Mouse (Mus musculus) E14TG2a.4 (cell line): ENCODE measurements around the gene Ppp1r18.

Source experiments
- H3K27me3 ChIP-seq: 2 replicates; pipeline ENCODE4 v1.6.1; 2014; ENCODE audit warnings: low read length, control low read depth; ENCODE audit not compliant: insufficient read depth
- H3K36me3 ChIP-seq: 2 replicates; pipeline ENCODE4 v1.6.1; 2014; ENCODE audit warnings: low read length, control low read depth; ENCODE audit not compliant: insufficient read depth
- H3K4me1 ChIP-seq: replicated peaks from 2 replicates; pipeline ENCODE4 v1.6.1; 2014; ENCODE audit warnings: low read depth, low read length, control low read depth
- H3K4me3 ChIP-seq: replicated peaks from 2 replicates; pipeline ENCODE4 v1.5.1; 2014; ENCODE audit warnings: mild to moderate bottlenecking, low read length
- H3K9me3 ChIP-seq: 2 replicates; pipeline ENCODE4 v1.6.1; 2014; ENCODE audit warnings: low read length, control low read depth
- CTCF ChIP-seq: conservative IDR thresholded peaks from 2 replicates; pipeline ENCODE4 v1.5.1; 2014; ENCODE audit warnings: low read length
- NANOG ChIP-seq: IDR thresholded peaks from 2 replicates; pipeline ENCODE4 v1.6.1; 2014; ENCODE audit warnings: borderline replicate concordance, low read length, mixed read lengths
- POU5F1 ChIP-seq: IDR thresholded peaks from 2 replicates; pipeline ENCODE4 v1.6.1; 2014; ENCODE audit warnings: low read length, borderline replicate concordance

Gene Ppp1r18

DNA sequence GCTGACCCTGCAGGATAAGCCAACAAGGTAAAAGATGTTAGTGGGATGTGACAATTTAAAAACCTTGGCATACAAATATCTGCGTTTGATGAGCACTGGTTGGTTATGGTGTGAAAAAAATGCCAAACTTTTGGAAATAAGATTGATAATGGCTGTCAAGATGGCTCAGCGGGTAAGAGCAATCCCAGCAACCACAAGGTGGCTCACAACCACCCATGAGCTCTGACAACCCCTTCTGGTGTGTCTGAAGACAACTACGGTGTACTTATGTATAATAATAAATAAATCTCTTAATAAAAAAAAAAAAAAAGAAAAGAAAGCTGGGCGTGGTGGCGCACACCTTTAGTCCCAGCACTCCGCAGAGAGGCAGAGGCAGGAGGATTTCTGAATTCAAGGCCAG lies 49.6 kb downstream of the Ppp1r18 start:
- Histone ChIP-seq H3K36me3 (peaks cover 67% of the 10 kb centered on the region), H3K4me1 (peaks cover 51% of the 10 kb centered on the region), H3K4me3 (peak overlapping the region; percentile 99), H3K9me3 (no peaks in the 10 kb centered on the region), H3K27me3 (no peaks in the 10 kb centered on the region)
- TF ChIP-seq NANOG (no peak), POU5F1 (no peak), CTCF (no peak)

GRCm38 (mm10) chr17:35915538-35916296 lies 50.3 kb downstream of the Ppp1r18 start:
- no peaks in the 10 kb centered on the region for H3K27me3 ChIP-seq
- TF ChIP-seq CTCF, result no peak; the same call in 1 of the 2 replicates
- TF ChIP-seq POU5F1, result no peak
- no peak for TF ChIP-seq NANOG
- H3K36me3 ChIP-seq, result peaks cover 70% of the 10 kb centered on the region
- H3K4me3 ChIP-seq, result peak overlapping the region; percentile 99
- H3K4me1 ChIP-seq, result peaks cover 56% of the 10 kb centered on the region
- H3K9me3 ChIP-seq, result no peaks in the 10 kb centered on the region

- Histone ChIP-seq H3K36me3 (peaks cover 69% of the 10 kb centered on the region), H3K27me3 (no peaks in the 10 kb centered on the region), H3K4me1 (peaks cover 56% of the 10 kb centered on the region), H3K4me3 (peak within 1 kb of the TSS; percentile 99), H3K9me3 (no peaks in the 10 kb centered on the region)
- no peak for TF ChIP-seq NANOG
- 0 out of 2 replicates have a peak, but pooled peaks have one; percentile 13 for TF ChIP-seq CTCF
Observed at GRCm38 (mm10) chr17:35916297-35917142, 51.1 kb downstream of the Ppp1r18 start, which contains the start of the genes Mrps18b and Ppp1r10. Gene Mrps18b, minus strand, starts transcription at chr17:35916389. Gene Ppp1r10, plus strand, starts transcription at chr17:35916434.

- Histone ChIP-seq H3K4me3 (peak overlapping the region; percentile 99), H3K4me1 (peaks cover 58% of the 10 kb centered on the region), H3K9me3 (no peaks in the 10 kb centered on the region), H3K27me3 (no peaks in the 10 kb centered on the region), H3K36me3 (peaks cover 69% of the 10 kb centered on the region)
- TF ChIP-seq NANOG, result no peak
- TF ChIP-seq CTCF, result no peak
- no peak for TF ChIP-seq POU5F1
Observed at GRCm38 (mm10) chr17:35917143-35917462, 51.7 kb downstream of the Ppp1r18 start.

DNA sequence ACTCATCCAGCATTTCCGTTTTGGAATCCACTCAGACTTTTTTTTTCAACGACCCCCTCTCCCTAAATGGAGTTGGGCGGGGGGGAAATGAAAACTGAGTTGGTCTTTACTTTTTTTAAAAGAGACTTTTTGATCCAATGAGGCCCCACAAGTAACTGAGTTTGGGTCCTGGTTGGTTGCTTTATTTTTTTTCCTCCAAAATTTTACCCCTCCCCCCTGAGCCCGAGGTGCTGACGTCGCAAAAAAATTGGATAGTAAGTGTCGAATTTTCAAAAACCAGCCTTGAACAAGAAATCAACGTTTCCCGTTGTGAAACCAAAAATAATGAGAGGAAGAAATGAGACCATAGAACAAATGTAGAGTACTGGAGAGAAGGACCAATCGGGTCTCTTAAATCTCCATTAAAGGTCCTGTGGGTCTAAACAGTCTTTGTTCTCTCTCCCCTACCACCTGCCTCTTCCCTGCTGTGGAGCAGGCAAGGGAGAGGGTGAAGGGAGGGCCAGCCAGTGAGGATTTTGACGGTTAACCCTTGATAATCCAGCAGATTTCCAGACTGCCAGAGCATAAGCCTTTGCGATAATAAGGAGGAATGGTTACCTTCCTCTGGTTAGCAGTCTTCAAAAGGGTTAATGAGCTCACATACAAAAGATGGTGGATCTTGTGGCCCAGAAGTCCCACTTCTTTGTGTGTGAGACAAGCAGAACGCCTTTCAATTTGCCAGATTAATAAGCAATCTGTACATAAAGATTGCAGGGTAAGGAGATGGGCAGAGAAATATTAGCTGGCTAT lies 52.3 kb downstream of the Ppp1r18 start:
- TF ChIP-seq NANOG, result no peak
- Histone ChIP-seq H3K36me3 (peaks cover 69% of the 10 kb centered on the region), H3K27me3 (no peaks in the 10 kb centered on the region), H3K4me1 (peaks cover 58% of the 10 kb centered on the region), H3K4me3 (peak overlapping the region; percentile 99), H3K9me3 (no peaks in the 10 kb centered on the region)

- Histone ChIP-seq H3K36me3 (peaks cover 69% of the 10 kb centered on the region), H3K27me3 (no peaks in the 10 kb centered on the region), H3K9me3 (no peaks in the 10 kb centered on the region), H3K4me3 (peak overlapping the region; percentile 99), H3K4me1 (peaks cover 50% of the 10 kb centered on the region)
- TF ChIP-seq CTCF (no peak), POU5F1 (no peak), NANOG (no peak)
Observed at GRCm38 (mm10) chr17:35918276-35919059, 53.1 kb downstream of the Ppp1r18 start.

GRCm38 (mm10) chr17:35919060-35919715 lies 53.8 kb downstream of the Ppp1r18 start:
- Histone ChIP-seq H3K36me3 (peaks cover 69% of the 10 kb centered on the region), H3K4me1 (peaks cover 50% of the 10 kb centered on the region), H3K9me3 (no peaks in the 10 kb centered on the region), H3K4me3 (peak overlapping the region; percentile 99), H3K27me3 (no peaks in the 10 kb centered on the region)
- TF ChIP-seq CTCF, result no peak
- no peak for TF ChIP-seq NANOG
- no peak for TF ChIP-seq POU5F1
